Mouse (Mus musculus) embryonic fibroblast, embryonic 13.5 days (primary cell): ENCODE measurements at regions not wholly inside any gene's neighbourhood (a gene's known extent, or its start where the extent isn't known, plus 50 kb on each side); places are given as distances from the start of the nearest gene placed in this dataset.

ENCODE experiments used
- H3K27ac ChIP-seq: 2 replicates; pipeline ENCODE4 v1.5.1; 2012; ENCODE audit warnings: low read length, control low read depth, inconsistent platforms; ENCODE audit not compliant: insufficient read depth
- H3K4me1 ChIP-seq: 2 replicates; pipeline ENCODE4 v1.6.1; 2011; ENCODE audit warnings: low read length; ENCODE audit not compliant: control insufficient read depth, insufficient read depth
- H3K4me3 ChIP-seq: 2 replicates; pipeline ENCODE4 v1.5.1; 2011; ENCODE audit warnings: mild to moderate bottlenecking, control low read depth, low read length; ENCODE audit not compliant: insufficient read depth
- CTCF ChIP-seq: IDR thresholded peaks from 2 replicates; pipeline ENCODE4 v1.5.1; 2011; ENCODE audit warnings: mild to moderate bottlenecking, control low read depth, low read length, moderate library complexity, borderline replicate concordance; ENCODE audit not compliant: insufficient read depth
- POLR2A ChIP-seq: IDR thresholded peaks from 2 replicates; pipeline ENCODE4 v1.6.1; 2011; ENCODE audit warnings: low read depth, mild to moderate bottlenecking, control low read depth, low read length, moderate library complexity

DNA sequence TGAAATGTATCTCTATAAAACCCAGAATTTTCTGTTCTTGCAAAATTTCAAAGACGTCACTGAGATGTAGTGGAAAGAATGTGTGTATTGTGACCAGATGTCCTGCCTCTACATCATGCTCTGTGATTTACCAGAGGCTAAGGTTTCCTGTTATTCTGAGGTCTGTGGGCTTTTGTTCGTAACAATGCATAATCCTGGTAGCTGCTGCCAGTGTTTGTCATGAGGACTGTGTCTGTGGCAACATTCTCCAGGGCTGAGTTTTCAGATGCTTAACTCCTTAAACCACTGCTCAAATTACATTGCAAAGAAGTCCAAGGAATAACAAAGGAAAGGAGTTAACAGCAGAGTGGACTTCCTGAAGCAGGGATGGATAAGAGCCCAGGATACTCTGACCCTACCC lies 269.0 kb upstream of the Clnk start:
- TF ChIP-seq CTCF (no peak), POLR2A (no peak)
- no peak overlapping the region for H3K4me3 ChIP-seq
- peak overlapping the region; percentile 67 for H3K27ac ChIP-seq
- peaks cover 8% of the 10 kb centered on the region for H3K4me1 ChIP-seq

DNA sequence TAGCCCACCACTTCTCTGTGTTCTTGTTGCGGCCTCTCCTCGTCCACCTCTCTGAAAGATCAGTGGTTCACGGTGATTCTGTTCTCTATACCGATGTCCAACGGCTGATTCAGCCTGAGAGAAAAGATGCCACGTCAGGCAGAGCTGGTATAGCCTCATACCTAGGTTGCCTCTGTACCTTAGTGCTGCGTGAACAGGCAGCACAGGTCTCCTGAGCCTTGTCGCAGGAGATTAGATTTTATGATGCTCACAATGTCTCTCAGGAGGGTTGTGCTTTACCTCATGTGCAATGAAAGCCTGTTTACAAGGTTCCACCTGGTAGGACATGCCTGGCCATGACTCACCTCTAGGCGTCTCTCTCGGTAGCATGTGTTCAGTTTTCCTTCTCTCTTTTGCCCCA lies 267.6 kb upstream of the Clnk start:
- no peak overlapping the region for H3K4me3 ChIP-seq
- peaks cover 8% of the 10 kb centered on the region for H3K4me1 ChIP-seq
- no peak for TF ChIP-seq CTCF
- no peak for TF ChIP-seq POLR2A
- no peak overlapping the region for H3K27ac ChIP-seq

- TF ChIP-seq CTCF, result no peak
- no peak for TF ChIP-seq POLR2A
- no peak overlapping the region for H3K27ac ChIP-seq
- H3K4me1 ChIP-seq, result peaks cover 8% of the 10 kb centered on the region
- no peak overlapping the region for H3K4me3 ChIP-seq
Measured at GRCm38 (mm10) chr5:39143648-39144047, 267.0 kb upstream of the Clnk start.

- no peak overlapping the region for H3K4me3 ChIP-seq
- H3K27ac ChIP-seq, result no peak overlapping the region
- TF ChIP-seq POLR2A, result no peak
- no peak for TF ChIP-seq CTCF
- no peaks in the 10 kb centered on the region for H3K4me1 ChIP-seq
Measured at GRCm38 (mm10) chr5:39138375-39138774, 261.8 kb upstream of the Clnk start.

DNA sequence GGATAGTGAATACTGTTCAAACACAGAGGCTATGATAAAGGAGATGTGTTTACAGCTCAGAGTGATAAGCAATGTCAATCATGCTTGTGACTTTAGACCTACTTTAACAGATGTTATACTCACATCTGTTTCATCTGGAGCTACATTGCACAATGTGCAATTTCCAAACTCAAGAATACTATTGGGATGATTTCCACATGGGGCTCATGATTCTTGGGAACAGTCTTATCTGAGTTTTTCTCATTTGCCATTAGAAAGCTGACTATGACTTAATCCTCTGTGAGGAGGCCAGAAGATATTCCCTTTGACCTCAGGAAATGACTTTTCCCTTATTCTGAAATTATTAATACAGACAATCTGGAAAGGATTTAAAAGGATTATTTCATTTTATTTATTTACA lies 252.3 kb upstream of the Clnk start:
- TF ChIP-seq CTCF (no peak), POLR2A (no peak)
- H3K27ac ChIP-seq, result no peak overlapping the region
- H3K4me3 ChIP-seq, result no peak overlapping the region

GRCm38 (mm10) chr5:39126833-39127232 lies 250.2 kb upstream of the Clnk start:
- no peak overlapping the region for H3K4me3 ChIP-seq
- H3K4me1 ChIP-seq, result peaks cover 2% of the 10 kb centered on the region; the same call in 1 of the 2 replicates
- TF ChIP-seq POLR2A (no peak), CTCF (no peak)
- H3K27ac ChIP-seq, result no peak overlapping the region

More for the DNA sequence above, 252.3 kb upstream of the Clnk start:
- peaks cover 2% of the 10 kb centered on the region; the same call in 1 of the 2 replicates for H3K4me1 ChIP-seq

- Histone ChIP-seq H3K27ac (no peak overlapping the region), H3K4me1 (peaks cover 2% of the 10 kb centered on the region; the same call in 1 of the 2 replicates), H3K4me3 (no peak overlapping the region)
- TF ChIP-seq POLR2A, result no peak
- no peak for TF ChIP-seq CTCF
Measured at GRCm38 (mm10) chr5:39126270-39126691, 249.7 kb upstream of the Clnk start.

DNA sequence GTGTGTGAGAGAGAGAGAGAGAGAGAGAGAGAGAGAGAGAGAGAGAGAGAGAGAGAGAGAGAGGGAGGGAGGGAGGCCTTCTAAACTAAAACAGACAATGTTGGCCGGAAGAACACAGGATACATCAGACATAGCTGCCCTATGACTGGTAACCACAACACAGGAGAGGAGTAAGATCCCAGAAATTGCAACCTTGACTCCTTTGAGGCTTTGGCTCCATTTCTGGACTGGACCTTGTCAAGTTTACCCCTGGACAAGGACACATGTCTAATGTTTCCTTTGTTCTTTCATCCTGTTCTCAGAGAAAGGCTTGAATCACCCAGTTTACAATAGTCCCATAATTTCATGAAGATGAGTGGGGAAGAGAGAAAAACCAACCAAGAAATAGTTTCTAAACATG lies 233.7 kb upstream of the Clnk start:
- H3K4me1 ChIP-seq, result no peaks in the 10 kb centered on the region
- H3K27ac ChIP-seq, result no peak overlapping the region
- H3K4me3 ChIP-seq, result no peak overlapping the region
- TF ChIP-seq POLR2A (no peak), CTCF (no peak)

DNA sequence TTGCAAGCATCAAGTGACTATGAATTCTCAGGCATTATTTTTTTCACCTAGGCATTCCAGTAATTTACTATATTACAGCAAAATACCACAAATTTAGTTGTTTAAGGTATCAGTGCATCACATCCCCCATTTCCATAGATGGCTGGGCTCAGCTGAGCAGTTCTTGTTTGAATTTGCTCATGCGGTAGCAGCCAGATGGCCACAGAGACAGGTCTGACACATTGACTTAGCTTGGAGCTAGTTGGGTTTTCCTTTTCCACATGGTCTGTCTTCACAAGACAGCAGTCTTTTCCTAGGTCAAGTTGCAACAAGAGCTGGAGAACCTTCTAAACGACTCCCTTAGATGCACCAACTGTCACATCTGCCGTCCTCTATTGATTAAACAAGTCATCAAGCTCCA lies 232.9 kb upstream of the Clnk start:
- TF ChIP-seq CTCF, result no peak
- no peak for TF ChIP-seq POLR2A
- Histone ChIP-seq H3K27ac (no peak overlapping the region), H3K4me3 (no peak overlapping the region), H3K4me1 (no peaks in the 10 kb centered on the region)

GRCm38 (mm10) chr5:39099113-39099512 lies 222.5 kb upstream of the Clnk start:
- Histone ChIP-seq H3K4me1 (no peaks in the 10 kb centered on the region), H3K27ac (no peak overlapping the region), H3K4me3 (no peak overlapping the region)
- TF ChIP-seq CTCF, result no peak
- TF ChIP-seq POLR2A, result no peak

- Histone ChIP-seq H3K4me3 (no peak overlapping the region), H3K27ac (no peak overlapping the region), H3K4me1 (no peaks in the 10 kb centered on the region)
- TF ChIP-seq CTCF, result no peak
- TF ChIP-seq POLR2A, result no peak
Measured at GRCm38 (mm10) chr5:39094875-39095274, 218.3 kb upstream of the Clnk start.
